Mouse (Mus musculus): ENCODE data around the gene Thoc6. TPM values are rescaled to one million over a fixed set of nuclear protein-coding genes. Genes with fewer than 3 reads are reported as not detected.

The Thoc6 gene
- total and polyA plus RNA-seq, 3 experiments, result 21.6 to 79.7 (median 44.7) TPM

- no peaks in the 10 kb centered on the region for H3K36me3 ChIP-seq (replicated peaks)
- peaks cover 29% of the 10 kb centered on the region for H3K27me3 ChIP-seq (ENCODE audit: insufficient read depth, low read length)
- no peaks in the 10 kb centered on the region for H3K9me3 ChIP-seq (replicated peaks)
- ATAC-seq (ENCODE audit: extremely low read depth, insufficient number of reproducible peaks, low FRiP score, poor library complexity, severe bottlenecking), result no peak
- no peak overlapping the region for H3K4me3 ChIP-seq (ENCODE audit: low read depth, low read length)
- no peak for DNase-seq (ENCODE audit: low spot score)
- no peaks in the 10 kb centered on the region for H3K4me1 ChIP-seq (ENCODE audit: insufficient read depth, low read depth, low read length)
- no peak for TF ChIP-seq POLR2AphosphoS5 (IDR thresholded peaks at IDR 0.05; ENCODE audit: insufficient replicate concordance, low read depth, low read length)
- no peak for TF ChIP-seq GATA2 (IDR thresholded peaks at IDR 0.05; ENCODE audit: borderline replicate concordance, low read depth, low read length)
- TF ChIP-seq CTCF (IDR thresholded peaks at IDR 0.05; ENCODE audit: low read depth, low read length), result no peak
- TF ChIP-seq GATA1 (IDR thresholded peaks at IDR 0.05; ENCODE audit: borderline replicate concordance, low read length), result no peak
- no peak for TF ChIP-seq TAL1 (conservative IDR thresholded peaks at IDR 0.05; ENCODE audit: low read depth, low read length)
These were observed 20.4 kb downstream of the Thoc6 start for GRCm38 (mm10) chr17:23653324-23653723.

- H3K4me1 ChIP-seq (ENCODE audit: insufficient read depth, low read depth, low read length), result no peaks in the 10 kb centered on the region
- no peaks in the 10 kb centered on the region for H3K9me3 ChIP-seq (replicated peaks)
- DNase-seq (ENCODE audit: low spot score) (no peak), ATAC-seq (ENCODE audit: extremely low read depth, insufficient number of reproducible peaks, low FRiP score, poor library complexity, severe bottlenecking) (no peak)
- peaks cover 23% of the 10 kb centered on the region for H3K27me3 ChIP-seq (ENCODE audit: insufficient read depth, low read length)
- no peak overlapping the region for H3K4me3 ChIP-seq (ENCODE audit: low read depth, low read length)
- no peak for TF ChIP-seq GATA1 (IDR thresholded peaks at IDR 0.05; ENCODE audit: borderline replicate concordance, low read length)
- TF ChIP-seq TAL1 (conservative IDR thresholded peaks at IDR 0.05; ENCODE audit: low read depth, low read length), result no peak
- no peak for TF ChIP-seq GATA2 (IDR thresholded peaks at IDR 0.05; ENCODE audit: borderline replicate concordance, low read depth, low read length)
- TF ChIP-seq CTCF (IDR thresholded peaks at IDR 0.05; ENCODE audit: low read depth, low read length), result no peak
- no peak for TF ChIP-seq POLR2AphosphoS5 (IDR thresholded peaks at IDR 0.05; ENCODE audit: insufficient replicate concordance, low read depth, low read length)
- no peaks in the 10 kb centered on the region for H3K36me3 ChIP-seq (replicated peaks)
These were observed 22.3 kb downstream of the Thoc6 start for GRCm38 (mm10) chr17:23651363-23651762.

- ATAC-seq (ENCODE audit: extremely low read depth, insufficient number of reproducible peaks, low FRiP score, poor library complexity, severe bottlenecking) (no peak), DNase-seq (ENCODE audit: low spot score) (no peak)
- TF ChIP-seq POLR2AphosphoS5 (IDR thresholded peaks at IDR 0.05; ENCODE audit: insufficient replicate concordance, low read depth, low read length) (no peak), GATA2 (IDR thresholded peaks at IDR 0.05; ENCODE audit: borderline replicate concordance, low read depth, low read length) (no peak), TAL1 (conservative IDR thresholded peaks at IDR 0.05; ENCODE audit: low read depth, low read length) (no peak), GATA1 (IDR thresholded peaks at IDR 0.05; ENCODE audit: borderline replicate concordance, low read length) (no peak), CTCF (IDR thresholded peaks at IDR 0.05; ENCODE audit: low read depth, low read length) (no peak)
- Histone ChIP-seq H3K4me3 (ENCODE audit: low read depth, low read length) (no peak overlapping the region), H3K27me3 (ENCODE audit: insufficient read depth, low read length) (peaks cover 23% of the 10 kb centered on the region), H3K4me1 (ENCODE audit: insufficient read depth, low read depth, low read length) (no peaks in the 10 kb centered on the region), H3K9me3 (replicated peaks) (no peaks in the 10 kb centered on the region), H3K36me3 (replicated peaks) (no peaks in the 10 kb centered on the region)
These were observed 27.8 kb downstream of the Thoc6 start for GRCm38 (mm10) chr17:23645894-23646293.

GRCm38 (mm10) chr17:23644613-23645495, 28.8 kb downstream of the Thoc6 start, which contains the start of gene Mmp25:
Gene Mmp25, minus strand, starts transcription at chr17:23645277.
- H3K9me3 ChIP-seq (replicated peaks), result no peaks in the 10 kb centered on the region
- H3K4me1 ChIP-seq (ENCODE audit: insufficient read depth, low read depth, low read length), result no peaks in the 10 kb centered on the region
- peaks cover 23% of the 10 kb centered on the region for H3K27me3 ChIP-seq (ENCODE audit: insufficient read depth, low read length)
- TF ChIP-seq GATA2 (IDR thresholded peaks at IDR 0.05; ENCODE audit: borderline replicate concordance, low read depth, low read length), result no peak
- TF ChIP-seq GATA1 (IDR thresholded peaks at IDR 0.05; ENCODE audit: borderline replicate concordance, low read length), result no peak
- no peak for TF ChIP-seq POLR2AphosphoS5 (IDR thresholded peaks at IDR 0.05; ENCODE audit: insufficient replicate concordance, low read depth, low read length)
- no peak for TF ChIP-seq CTCF (IDR thresholded peaks at IDR 0.05; ENCODE audit: low read depth, low read length)
- no peak for TF ChIP-seq TAL1 (conservative IDR thresholded peaks at IDR 0.05; ENCODE audit: low read depth, low read length)
- H3K4me3 ChIP-seq (ENCODE audit: low read depth, low read length), result no peak within 1 kb of the TSS
- ATAC-seq (ENCODE audit: extremely low read depth, insufficient number of reproducible peaks, low FRiP score, poor library complexity, severe bottlenecking) (no peak), DNase-seq (ENCODE audit: low spot score) (no peak)
- H3K36me3 ChIP-seq (replicated peaks), result no peaks in the 10 kb centered on the region

GRCm38 (mm10) chr17:23631241-23631640, 42.4 kb downstream of the Thoc6 start:
- H3K27me3 ChIP-seq (ENCODE audit: insufficient read depth, low read length), result peaks cover 33% of the 10 kb centered on the region
- ATAC-seq (ENCODE audit: extremely low read depth, insufficient number of reproducible peaks, low FRiP score, poor library complexity, severe bottlenecking) (no peak), DNase-seq (ENCODE audit: low spot score) (no peak)
- no peaks in the 10 kb centered on the region for H3K9me3 ChIP-seq (replicated peaks)
- H3K4me1 ChIP-seq (ENCODE audit: insufficient read depth, low read depth, low read length), result peaks cover 2% of the 10 kb centered on the region
- no peak for TF ChIP-seq GATA2 (IDR thresholded peaks at IDR 0.05; ENCODE audit: borderline replicate concordance, low read depth, low read length)
- H3K36me3 ChIP-seq (replicated peaks), result no peaks in the 10 kb centered on the region
- H3K4me3 ChIP-seq (ENCODE audit: low read depth, low read length), result no peak overlapping the region

GRCm38 (mm10) chr17:23630195-23631020, 43.3 kb downstream of the Thoc6 start:
- Histone ChIP-seq H3K9me3 (replicated peaks) (no peaks in the 10 kb centered on the region), H3K36me3 (replicated peaks) (no peaks in the 10 kb centered on the region), H3K4me3 (ENCODE audit: low read depth, low read length) (no peak overlapping the region), H3K27me3 (ENCODE audit: insufficient read depth, low read length) (peaks cover 25% of the 10 kb centered on the region), H3K4me1 (ENCODE audit: insufficient read depth, low read depth, low read length) (peaks cover 2% of the 10 kb centered on the region)
- DNase-seq (ENCODE audit: low spot score), result peak; percentile 66
- no peak for TF ChIP-seq GATA2 (IDR thresholded peaks at IDR 0.05; ENCODE audit: borderline replicate concordance, low read depth, low read length)
- no peak for TF ChIP-seq TAL1 (conservative IDR thresholded peaks at IDR 0.05; ENCODE audit: low read depth, low read length)
- TF ChIP-seq GATA1 (IDR thresholded peaks at IDR 0.05; ENCODE audit: borderline replicate concordance, low read length), result no peak
- peak; percentile 72 for TF ChIP-seq CTCF (IDR thresholded peaks at IDR 0.05; ENCODE audit: low read depth, low read length)
- TF ChIP-seq POLR2AphosphoS5 (IDR thresholded peaks at IDR 0.05; ENCODE audit: insufficient replicate concordance, low read depth, low read length), result no peak
- ATAC-seq (ENCODE audit: extremely low read depth, insufficient number of reproducible peaks, low FRiP score, poor library complexity, severe bottlenecking), result peak; percentile 78

Measured in G1E (cell line).